Mouse (Mus musculus) small intestine, adult 2 months (tissue): ENCODE measurements around the gene Ddx18.

ENCODE experiments used
- CTCF ChIP-seq: fragments of 200-500 bp; IDR thresholded peaks from 2 replicates; pipeline ENCODE4 v1.5.1; 2012; ENCODE audit warnings: low read depth, mild to moderate bottlenecking, control low read depth, inconsistent platforms, low read length, moderate library complexity, mixed read lengths; ENCODE audit not compliant: insufficient replicate concordance, insufficient read length; ENCODE audit errors: extremely low read depth
- POLR2A ChIP-seq: fragments of 200-500 bp; IDR thresholded peaks from 2 replicates; pipeline ENCODE4 v1.6.1; 2012; ENCODE audit warnings: low read depth, mild to moderate bottlenecking, control low read depth, inconsistent platforms, low read length, moderate library complexity

DNA sequence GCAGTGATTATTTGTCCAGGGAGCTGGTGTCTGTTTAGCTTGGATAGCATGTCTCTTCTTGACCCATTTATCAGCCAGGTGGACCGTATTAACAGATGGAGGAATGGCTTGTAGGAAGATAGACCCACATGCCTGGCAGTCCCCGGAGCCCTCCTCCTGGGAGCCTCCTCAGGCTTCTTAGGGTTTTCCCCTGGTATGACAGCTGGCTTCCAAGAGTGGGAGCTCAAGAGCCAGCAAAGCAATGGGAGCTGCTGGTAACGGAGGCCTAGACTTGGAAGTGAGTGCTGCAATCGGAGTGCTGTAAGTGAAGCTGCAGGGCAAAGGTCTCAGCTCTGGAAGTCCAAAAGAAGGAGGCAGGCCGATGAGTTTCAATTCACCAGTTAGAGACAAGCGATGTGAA, 37.3 kb upstream of the Ddx18 start:
- TF ChIP-seq CTCF (no peak), POLR2A (no peak)
